Mouse (Mus musculus) CH12.LX (cell line): ENCODE results near the gene Hist1h2bf. TPM values are rescaled to one million over a fixed set of nuclear protein-coding genes. Genes with fewer than 3 reads are reported as not detected.

Source experiments
- DNase-seq: peaks from one replicate; pipeline ENCODE4 v3.0.0-alpha.2; 2013; ENCODE audit errors: extremely low read depth
- H3K27ac ChIP-seq: 2 replicates; pipeline ENCODE4 v1.5.1; 2012; ENCODE audit warnings: low read depth, mild to moderate bottlenecking, control low read depth, moderate library complexity; ENCODE audit not compliant: insufficient read depth
- H3K27me3 ChIP-seq: replicated peaks from 2 replicates; pipeline ENCODE3; 2012; ENCODE audit warnings: inconsistent platforms
- H3K36me3 ChIP-seq, 2 experiments: replicated peaks in 1 of 2; 2 replicates each; pipeline versions ENCODE3 to v1.6.1; 2012; ENCODE audit warnings: inconsistent platforms in 1 of 2, low read length in 1 of 2, mild to moderate bottlenecking in 1 of 2, mixed read lengths in 1 of 2, moderate library complexity in 1 of 2; ENCODE audit not compliant: control insufficient read depth in 1 of 2, insufficient read depth in 1 of 2
- H3K4me1 ChIP-seq, 2 experiments: 2 replicates each; pipeline ENCODE4 v1.6.1; 2012; ENCODE audit warnings: inconsistent platforms in 1 of 2, moderate library complexity in 1 of 2; ENCODE audit not compliant: insufficient read depth in 2 of 2, control insufficient read depth in 1 of 2
- H3K4me2 ChIP-seq: 2 replicates; pipeline ENCODE4 v1.6.1; 2012; ENCODE audit warnings: low read depth, mild to moderate bottlenecking, control low read depth; ENCODE audit not compliant: poor library complexity, insufficient read depth, severe bottlenecking
- H3K4me3 ChIP-seq, 3 experiments: fragments of 150-350 bp in 1 of 3; sonication (generic) in 1 of 3; replicated peaks in 1 of 3; 2 replicates each; pipeline versions ENCODE3 to v1.5.1; 2011 to 2012; ENCODE audit warnings: low read depth in 2 of 3, low read length in 2 of 3, mild to moderate bottlenecking in 2 of 3, moderate library complexity in 2 of 3, control low read depth in 1 of 3, improper control_type of control experiment in 1 of 3, inconsistent platforms in 1 of 3, mixed read lengths in 1 of 3; ENCODE audit not compliant: poor library complexity in 1 of 3
- H3K79me2 ChIP-seq: replicated peaks from 2 replicates; pipeline ENCODE4 v1.6.1; 2012; ENCODE audit warnings: mild to moderate bottlenecking, moderate library complexity; ENCODE audit not compliant: control insufficient read depth, poor library complexity, insufficient read depth, severe bottlenecking; ENCODE audit errors: extremely low read depth
- H3K9ac ChIP-seq: 2 replicates; pipeline ENCODE4 v1.6.1; 2012; ENCODE audit warnings: low read depth, mild to moderate bottlenecking, control low read depth, moderate library complexity; ENCODE audit not compliant: insufficient read depth
- H3K9me3 ChIP-seq: replicated peaks from 2 replicates; pipeline ENCODE3; 2012; ENCODE audit warnings: low read length, inconsistent platforms, mixed read lengths
- CHD1 ChIP-seq: IDR thresholded peaks from 2 replicates; pipeline ENCODE4 v1.6.1; 2012; ENCODE audit warnings: low read depth, low read length, improper control_type of control experiment, inconsistent platforms
- E2F4 ChIP-seq: IDR thresholded peaks from 2 replicates; pipeline ENCODE4 v1.6.1; 2011; ENCODE audit warnings: low read depth, low read length, improper control_type of control experiment; ENCODE audit not compliant: insufficient replicate concordance
- ELF1 ChIP-seq: IDR thresholded peaks from 2 replicates; pipeline ENCODE4 v1.6.1; 2014; ENCODE audit warnings: low read depth, mild to moderate bottlenecking, inconsistent platforms, low read length, improper control_type of control experiment
- EP300 ChIP-seq: IDR thresholded peaks from 2 replicates; pipeline ENCODE4 v1.6.1; 2011; ENCODE audit warnings: low read length, improper control_type of control experiment
- ETS1 ChIP-seq: conservative IDR thresholded peaks from 2 replicates; pipeline ENCODE4 v1.6.1; 2012; ENCODE audit warnings: low read depth, mild to moderate bottlenecking, inconsistent platforms, low read length, improper control_type of control experiment, moderate library complexity
- HCFC1 ChIP-seq: IDR thresholded peaks from 2 replicates; pipeline ENCODE4 v1.6.1; 2012; ENCODE audit warnings: low read depth, mild to moderate bottlenecking, inconsistent platforms, low read length, improper control_type of control experiment
- IRF4 ChIP-seq: IDR thresholded peaks from 2 replicates; pipeline ENCODE4 v1.6.1; 2014; ENCODE audit warnings: low read depth, mild to moderate bottlenecking, inconsistent platforms, low read length, improper control_type of control experiment
- JUND ChIP-seq: conservative IDR thresholded peaks from 2 replicates; pipeline ENCODE4 v1.6.1; 2011; ENCODE audit warnings: low read depth, low read length, improper control_type of control experiment
- KAT2A ChIP-seq: IDR thresholded peaks from 2 replicates; pipeline ENCODE4 v1.6.1; 2012; ENCODE audit warnings: low read length, improper control_type of control experiment, inconsistent platforms; ENCODE audit not compliant: insufficient replicate concordance
- MAFK ChIP-seq: IDR thresholded peaks from 2 replicates; pipeline ENCODE4 v1.6.1; 2011; ENCODE audit warnings: low read length, improper control_type of control experiment; ENCODE audit not compliant: insufficient replicate concordance
- MAX ChIP-seq: IDR thresholded peaks from 2 replicates; pipeline ENCODE4 v1.6.1; 2011; ENCODE audit warnings: low read length, improper control_type of control experiment
- MAZ ChIP-seq: IDR thresholded peaks from 2 replicates; pipeline ENCODE4 v1.6.1; 2012; ENCODE audit warnings: low read depth, mild to moderate bottlenecking, inconsistent platforms, low read length, improper control_type of control experiment, moderate library complexity
- MEF2A ChIP-seq: IDR thresholded peaks from 2 replicates; pipeline ENCODE4 v1.6.1; 2014; ENCODE audit warnings: low read depth, mild to moderate bottlenecking, inconsistent platforms, low read length, improper control_type of control experiment, borderline replicate concordance
- MXI1 ChIP-seq: IDR thresholded peaks from 2 replicates; pipeline ENCODE4 v1.6.1; 2011; ENCODE audit warnings: mild to moderate bottlenecking, low read depth, low read length, improper control_type of control experiment
- MYC ChIP-seq: IDR thresholded peaks from 2 replicates; pipeline ENCODE4 v1.6.1; 2011; ENCODE audit warnings: low read depth, mild to moderate bottlenecking, improper control_type of control experiment, low read length
- NRF1 ChIP-seq: IDR thresholded peaks from 2 replicates; pipeline ENCODE4 v1.6.1; 2014; ENCODE audit warnings: low read depth, mild to moderate bottlenecking, inconsistent platforms, low read length, improper control_type of control experiment, moderate library complexity
- PAX5 ChIP-seq: IDR thresholded peaks from 2 replicates; pipeline ENCODE4 v1.6.1; 2012; ENCODE audit warnings: low read length, inconsistent platforms, mixed read lengths
- POLR2A ChIP-seq: IDR thresholded peaks from 2 replicates; pipeline ENCODE4 v1.6.1; 2011; ENCODE audit warnings: low read depth, mild to moderate bottlenecking, improper control_type of control experiment, low read length
- POLR2AphosphoS2 ChIP-seq: IDR thresholded peaks from 2 replicates; pipeline ENCODE4 v1.6.1; 2011; ENCODE audit warnings: low read depth, low read length, improper control_type of control experiment
- RCOR1 ChIP-seq: conservative IDR thresholded peaks from 2 replicates; pipeline ENCODE4 v1.6.1; 2012; ENCODE audit warnings: low read depth, mild to moderate bottlenecking, inconsistent platforms, low read length, improper control_type of control experiment
- SIN3A ChIP-seq: IDR thresholded peaks from 2 replicates; pipeline ENCODE4 v1.6.1; 2012; ENCODE audit warnings: low read length, improper control_type of control experiment, inconsistent platforms
- SMC3 ChIP-seq: IDR thresholded peaks from 2 replicates; pipeline ENCODE4 v1.6.1; 2011; ENCODE audit warnings: low read depth, low read length, improper control_type of control experiment
- TBP ChIP-seq: conservative IDR thresholded peaks from 2 replicates; pipeline ENCODE4 v1.6.1; 2011; ENCODE audit warnings: low read depth, low read length, improper control_type of control experiment
- UBTF ChIP-seq: IDR thresholded peaks from 2 replicates; pipeline ENCODE4 v1.6.1; 2012; ENCODE audit warnings: low read depth, mild to moderate bottlenecking, inconsistent platforms, low read length, improper control_type of control experiment, moderate library complexity
- USF1 ChIP-seq: IDR thresholded peaks from 2 replicates; pipeline ENCODE4 v1.6.1; 2014; ENCODE audit warnings: low read depth, mild to moderate bottlenecking, inconsistent platforms, low read length, improper control_type of control experiment
- USF2 ChIP-seq: conservative IDR thresholded peaks from 2 replicates; pipeline ENCODE4 v1.6.1; 2011; ENCODE audit warnings: low read depth, low read length, improper control_type of control experiment
- ZKSCAN1 ChIP-seq: IDR thresholded peaks from 2 replicates; pipeline ENCODE4 v1.6.1; 2012; ENCODE audit warnings: low read depth, inconsistent platforms, low read length, improper control_type of control experiment, borderline replicate concordance
- ZNF384 ChIP-seq: IDR thresholded peaks from 2 replicates; pipeline ENCODE4 v1.6.1; 2012; ENCODE audit warnings: low read depth, low read length, improper control_type of control experiment, inconsistent platforms
- dilution Hi-C: fragments of 300-500 bp; cut with MboI; formaldehyde crosslinking; loops from 2 replicates; pipeline ENCODE4 v1.14.3; 2020; ENCODE audit warnings: low sequenced_read_pairs; ENCODE audit not compliant: extremely low pct_unique_long_range_greater_than_20kb, extremely low pct_ligation_motif_present
- in situ Hi-C: fragments of 300-500 bp; cut with MboI; formaldehyde crosslinking; loops from 3 replicates; pipeline ENCODE4 v1.14.3; 2019; ENCODE audit warnings: low sequenced_read_pairs, low pct_ligation_motif_present, low pct_unique_long_range_greater_than_20kb, mixed read lengths
- polyA plus RNA-seq: library from polyadenylated mRNA; unstranded; fragments of >175 nt; gene quantifications from 2 replicates; pipeline ENCODE4 v1.2.1, GENCODE M21; 2012; ENCODE audit warnings: low read depth; ENCODE audit not compliant: insufficient read length
- total RNA-seq, 2 experiments: library from RNA; depleted of rRNA; stranded (reverse); fragments of 300-350 nt in 1 of 2; fragments of >200 nt in 1 of 2; gene quantifications; 2 replicates each; pipeline ENCODE4 v1.2.3; 2012 to 2014

Gene Hist1h2bf
- total and polyA plus RNA-seq, 3 experiments: 1.7 to 1,243 (median 50.8) TPM

DNA sequence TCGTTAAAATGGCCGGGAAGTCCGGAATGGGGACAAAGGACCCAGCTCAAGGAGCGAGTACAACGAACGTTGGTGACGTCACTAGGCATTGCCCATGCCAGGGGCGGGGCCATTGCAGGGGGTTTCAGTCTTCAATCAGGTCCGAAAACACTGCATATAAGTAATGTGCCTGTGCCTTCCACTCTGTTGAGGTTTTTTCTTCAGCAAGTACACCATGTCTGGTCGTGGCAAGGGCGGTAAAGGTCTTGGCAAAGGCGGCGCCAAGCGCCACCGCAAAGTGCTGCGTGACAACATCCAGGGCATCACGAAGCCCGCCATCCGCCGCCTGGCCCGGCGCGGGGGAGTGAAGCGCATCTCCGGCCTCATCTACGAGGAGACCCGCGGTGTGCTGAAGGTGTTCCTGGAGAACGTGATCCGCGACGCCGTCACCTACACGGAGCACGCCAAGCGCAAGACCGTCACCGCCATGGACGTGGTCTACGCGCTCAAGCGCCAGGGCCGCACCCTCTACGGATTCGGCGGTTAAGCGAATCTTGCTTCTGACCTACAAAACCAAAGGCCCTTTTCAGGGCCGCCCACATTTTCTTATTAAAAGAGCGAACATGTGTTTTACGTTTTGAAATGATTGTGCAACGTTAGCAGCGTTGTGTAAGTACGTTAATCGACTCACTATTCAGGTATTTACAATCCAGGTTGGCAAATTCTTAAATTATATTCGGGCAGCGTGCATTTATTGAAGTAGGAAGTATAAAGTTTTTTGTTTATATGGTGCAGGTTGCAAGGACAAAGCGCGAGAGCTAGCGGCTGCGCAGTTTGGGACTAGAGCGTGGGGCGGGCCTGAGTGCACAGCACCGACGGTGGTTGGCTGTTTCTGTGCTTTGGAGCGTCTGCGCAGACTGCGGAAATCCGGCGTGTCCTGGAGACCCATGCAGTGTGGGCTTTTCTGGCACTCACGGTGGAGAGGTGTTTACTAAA, 42.8 kb downstream of the Hist1h2bf start, which contains the start of gene Hist1h4h (continued):
- TF ChIP-seq UBTF (no peak; the same call in 1 of the 2 replicates), SMC3 (no peak; the same call in 1 of the 2 replicates), USF1 (no peak), PAX5 (no peak), ELF1 (peak; percentile 94), USF2 (peak; percentile 12; the same call in 1 of the 2 replicates), CHD1 (peak; percentile 96), POLR2A (peak; percentile 97), HCFC1 (peak; percentile 84), MEF2A (peak; percentile 60), ZKSCAN1 (no peak), IRF4 (peak; percentile 18; the same call in 1 of the 2 replicates), E2F4 (0 out of 2 replicates have a peak, but pooled peaks have one; percentile 71)
- TF ChIP-seq, all 38 proteins: peak for 28

DNA sequence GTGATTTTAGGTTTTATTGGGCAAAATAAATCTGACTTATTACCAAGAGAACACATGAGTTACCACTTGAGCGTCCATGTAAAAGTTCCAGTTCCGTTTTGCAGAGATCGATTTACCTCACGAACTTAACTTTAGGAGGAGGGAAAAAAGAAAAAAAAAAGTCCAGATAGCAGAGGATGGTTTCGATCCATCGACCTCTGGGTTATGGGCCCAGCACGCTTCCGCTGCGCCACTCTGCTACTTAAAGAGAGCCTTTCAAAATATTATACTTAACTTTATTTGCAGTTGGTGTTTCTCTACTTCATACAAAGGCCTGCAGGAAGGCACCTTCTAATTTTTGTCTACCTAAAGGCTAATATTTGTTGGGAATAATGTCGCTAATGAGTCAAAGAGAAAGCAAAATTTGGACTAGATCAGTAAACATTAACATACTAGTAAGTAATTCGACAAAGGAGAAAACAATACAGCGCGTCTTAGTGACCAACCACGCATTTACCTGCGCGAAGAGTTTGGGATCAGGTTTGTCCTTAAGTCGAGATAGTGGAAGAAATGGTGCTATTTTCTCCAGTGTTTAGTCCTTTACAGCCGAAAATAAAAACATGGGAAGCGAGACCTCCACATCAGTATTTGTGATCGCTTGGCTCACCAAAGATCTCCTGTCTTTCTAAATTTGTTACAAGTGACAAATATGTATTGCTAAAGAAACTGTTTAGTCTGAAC, 43.7 kb downstream of the Hist1h2bf start:
- H3K4me1 ChIP-seq: peaks cover 7 to 32% of the 10 kb centered on the region in 2 experiments
- H3K4me2 ChIP-seq: peak overlapping the region; percentile 80
- peak overlapping the region; percentile 58 to 67 (median 67) for H3K4me3 ChIP-seq
- DNase-seq: peak; percentile 70
- dilution Hi-C loops: no loop called here
- H3K79me2 ChIP-seq: no peaks in the 10 kb centered on the region
- H3K27me3 ChIP-seq: no peaks in the 10 kb centered on the region
- peak overlapping the region; percentile 74 for H3K27ac ChIP-seq
- peak overlapping the region; percentile 89 for H3K9ac ChIP-seq
- no peak for TF ChIP-seq PAX5
- TF ChIP-seq POLR2A: no peak; the same call in 1 of the 2 replicates
- peak; percentile 100 for TF ChIP-seq TBP
- 0 out of 2 replicates have a peak, but pooled peaks have one; percentile 53 for TF ChIP-seq SIN3A
- TF ChIP-seq ELF1: peak; percentile 98
- peak; percentile 74; the same call in 1 of the 2 replicates for TF ChIP-seq KAT2A
- TF ChIP-seq POLR2AphosphoS2: no peak
- peak; percentile 73; the same call in 1 of the 2 replicates for TF ChIP-seq MYC
- peak; percentile 37; the same call in 1 of the 2 replicates for TF ChIP-seq EP300
- TF ChIP-seq NRF1: peak; percentile 62; the same call in 1 of the 2 replicates
- TF ChIP-seq E2F4: peak; percentile 92
- no peak for TF ChIP-seq UBTF
- TF ChIP-seq MAFK: peak; percentile 95
- peak; percentile 82 for TF ChIP-seq ZNF384
- no peak for TF ChIP-seq RCOR1
- TF ChIP-seq JUND: no peak
- TF ChIP-seq ETS1: no peak
- TF ChIP-seq HCFC1: peak; percentile 42; the same call in 1 of the 2 replicates
- TF ChIP-seq MAX: no peak
- no peak for TF ChIP-seq MAZ
- no peak; the same call in 1 of the 2 replicates for TF ChIP-seq MXI1
- in situ Hi-C loops: no loop called here
- H3K36me3 ChIP-seq: no peaks in the 10 kb centered on the region
- H3K9me3 ChIP-seq: no peaks in the 10 kb centered on the region
